Mouse (Mus musculus) olfactory bulb, adult 2 months (tissue): ENCODE measurements around the gene Wdr26.

Source experiments
- CTCF ChIP-seq: fragments of 200-500 bp; IDR thresholded peaks from 2 replicates; pipeline ENCODE4 v1.5.1; 2012; ENCODE audit warnings: low read depth, mild to moderate bottlenecking, low read length, moderate library complexity; ENCODE audit not compliant: insufficient read depth
- POLR2A ChIP-seq: fragments of 200-500 bp; IDR thresholded peaks from 2 replicates; pipeline ENCODE4 v1.6.1; 2012; ENCODE audit warnings: mild to moderate bottlenecking, low read depth, low read length, moderate library complexity; ENCODE audit not compliant: insufficient read depth

- TF ChIP-seq POLR2A (no peak), CTCF (no peak)
These were observed 19.5 kb upstream of the Wdr26 start for GRCm38 (mm10) chr1:181231262-181231661.
